Mouse (Mus musculus): ENCODE results near the gene Timm8a2. TPM values are rescaled to one million over a fixed set of nuclear protein-coding genes. Genes with fewer than 3 reads are reported as not detected.

Gene Timm8a2
- total and polyA plus RNA-seq, 3 experiments, result not detected

DNA sequence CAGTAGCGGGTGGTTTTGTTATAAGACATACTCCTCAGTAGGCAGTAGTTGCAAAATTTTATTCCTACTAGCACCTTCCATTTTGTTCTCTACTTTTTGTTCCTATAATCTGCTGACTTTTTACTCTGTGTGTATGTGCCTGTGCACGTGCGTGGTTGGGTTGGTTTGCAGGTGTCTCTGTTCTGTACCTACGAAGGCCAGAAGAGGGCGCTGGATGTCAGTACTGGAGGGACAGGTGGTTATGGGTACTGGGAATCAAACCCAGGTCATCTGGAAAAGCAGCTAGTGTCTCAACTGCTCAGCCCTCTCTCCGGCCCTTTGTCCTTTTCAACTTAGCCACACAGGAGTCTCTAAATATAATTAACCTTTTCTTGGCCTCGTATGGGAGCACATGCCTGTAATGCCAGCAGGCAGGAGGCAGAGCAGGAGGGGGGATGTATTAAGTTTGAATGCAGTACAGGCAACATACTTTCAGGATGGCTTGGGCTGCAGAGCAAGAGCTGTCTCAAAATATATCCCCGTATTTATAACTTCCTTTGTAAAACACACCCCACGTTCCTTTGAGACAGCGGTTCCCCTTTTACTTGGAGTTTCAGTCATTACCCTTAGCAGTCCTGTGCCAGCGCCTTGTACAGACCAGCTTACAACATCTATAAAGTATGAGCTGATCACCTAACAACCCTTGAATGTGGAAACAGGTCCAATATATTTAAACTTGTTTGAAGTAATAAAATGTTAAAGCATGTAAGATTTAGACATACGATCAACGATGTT, 4.6 kb downstream of the Timm8a2 start:
- TF ChIP-seq POLR2A (IDR thresholded peaks at IDR 0.05; ENCODE audit: insufficient read depth, low read depth, low read length) (no peak), EP300 (IDR thresholded peaks at IDR 0.05; ENCODE audit: insufficient read depth, low read depth, low read length) (no peak), CTCF (IDR thresholded peaks at IDR 0.05) (no peak)
- Histone ChIP-seq H3K4me1 (ENCODE audit: control insufficient read depth, insufficient read depth, low read length) (no peaks in the 10 kb centered on the region; the same call in 1 of the 2 replicates), H3K4me3 (no peak overlapping the region), H3K79me2 (replicated peaks; ENCODE audit: control insufficient read depth, insufficient read depth, low read length) (no peaks in the 10 kb centered on the region), H3K27me3 (ENCODE audit: control insufficient read depth, insufficient read depth, low read length) (no peaks in the 10 kb centered on the region), H3K27ac (no peak overlapping the region), H3K36me3 (ENCODE audit: control insufficient read depth, insufficient read depth, low read length) (no peaks in the 10 kb centered on the region), H3K9ac (ENCODE audit: low read depth, low read length) (no peak overlapping the region)
- no peak for DNase-seq
- WGBS, result 87% methylated on average over 13 of the region's 13 CpGs
- intact Hi-C loops (cut with DNase I), result no loop called here

DNA sequence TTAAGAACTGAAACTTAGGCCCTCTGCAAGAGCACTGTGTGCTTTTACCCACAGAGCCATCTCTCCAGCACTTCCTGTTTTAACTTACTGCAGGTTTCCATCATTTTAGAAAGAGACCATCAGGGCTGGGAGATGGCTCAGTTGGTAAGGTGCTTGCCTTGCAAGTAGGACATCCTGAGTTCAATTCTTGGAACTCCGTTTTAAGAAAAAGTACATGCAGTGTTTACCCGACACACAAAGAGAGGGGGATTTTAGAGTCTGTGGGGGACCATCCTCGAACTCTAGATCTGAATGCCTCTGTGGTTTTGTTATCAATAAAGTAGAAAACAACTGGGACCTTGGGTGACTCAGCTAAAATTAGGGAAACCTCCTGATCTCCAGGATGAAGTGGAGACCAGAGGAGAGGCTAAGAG, 6.9 kb downstream of the Timm8a2 start:
- no peak overlapping the region for H3K27ac ChIP-seq
- no peaks in the 10 kb centered on the region for H3K36me3 ChIP-seq (ENCODE audit: control insufficient read depth, insufficient read depth, low read length)
- DNase-seq, result no peak
- H3K4me1 ChIP-seq (ENCODE audit: control insufficient read depth, insufficient read depth, low read length), result no peaks in the 10 kb centered on the region; the same call in 1 of the 2 replicates
- intact Hi-C loops (cut with DNase I), result no loop called here
- no peak for TF ChIP-seq CTCF (IDR thresholded peaks at IDR 0.05)
- no peak for TF ChIP-seq POLR2A (IDR thresholded peaks at IDR 0.05; ENCODE audit: insufficient read depth, low read depth, low read length)
- TF ChIP-seq EP300 (IDR thresholded peaks at IDR 0.05; ENCODE audit: insufficient read depth, low read depth, low read length), result no peak
- H3K27me3 ChIP-seq (ENCODE audit: control insufficient read depth, insufficient read depth, low read length), result no peaks in the 10 kb centered on the region
- WGBS, result 89% methylated on average over 3 of the region's 3 CpGs
- H3K9ac ChIP-seq (ENCODE audit: low read depth, low read length), result no peak overlapping the region
- no peaks in the 10 kb centered on the region for H3K79me2 ChIP-seq (replicated peaks; ENCODE audit: control insufficient read depth, insufficient read depth, low read length)
- no peak overlapping the region for H3K4me3 ChIP-seq

DNA sequence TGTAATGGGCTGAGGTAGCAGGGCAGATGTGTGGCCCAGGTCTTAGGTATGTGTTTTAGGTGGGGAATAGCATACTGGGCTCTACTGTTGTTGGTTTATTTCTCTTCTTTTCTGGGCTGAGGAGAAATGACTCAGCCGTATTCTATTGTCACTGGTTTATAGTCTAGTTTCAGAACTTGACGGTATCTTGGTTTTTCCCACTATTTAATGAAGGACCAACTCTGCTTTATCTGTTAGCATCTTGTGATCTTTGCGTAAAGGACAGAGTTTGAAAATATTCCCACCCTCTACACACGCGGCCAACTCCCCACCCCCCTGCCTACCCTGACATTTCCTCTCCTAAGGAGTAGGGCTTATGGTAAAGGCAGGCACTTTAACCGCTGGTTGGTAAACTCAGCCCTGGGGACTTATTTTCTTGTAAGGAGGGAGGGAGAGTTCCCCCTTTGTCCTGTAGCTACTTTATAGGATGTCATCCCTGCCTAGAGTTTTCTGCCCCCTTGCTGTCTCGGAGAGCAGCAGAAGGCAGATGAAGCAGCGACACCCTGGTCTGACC, 7.7 kb downstream of the Timm8a2 start:
- Histone ChIP-seq H3K79me2 (replicated peaks; ENCODE audit: control insufficient read depth, insufficient read depth, low read length) (no peaks in the 10 kb centered on the region), H3K27me3 (ENCODE audit: control insufficient read depth, insufficient read depth, low read length) (no peaks in the 10 kb centered on the region), H3K9ac (ENCODE audit: low read depth, low read length) (no peak overlapping the region), H3K4me3 (no peak overlapping the region), H3K27ac (no peak overlapping the region), H3K36me3 (ENCODE audit: control insufficient read depth, insufficient read depth, low read length) (no peaks in the 10 kb centered on the region), H3K4me1 (ENCODE audit: control insufficient read depth, insufficient read depth, low read length) (no peaks in the 10 kb centered on the region; the same call in 1 of the 2 replicates)
- 72% methylated on average over 8 of the region's 8 CpGs for WGBS
- TF ChIP-seq CTCF (IDR thresholded peaks at IDR 0.05) (no peak), EP300 (IDR thresholded peaks at IDR 0.05; ENCODE audit: insufficient read depth, low read depth, low read length) (no peak), POLR2A (IDR thresholded peaks at IDR 0.05; ENCODE audit: insufficient read depth, low read depth, low read length) (no peak)
- intact Hi-C loops (cut with DNase I), result no loop called here
- no peak for DNase-seq

DNA sequence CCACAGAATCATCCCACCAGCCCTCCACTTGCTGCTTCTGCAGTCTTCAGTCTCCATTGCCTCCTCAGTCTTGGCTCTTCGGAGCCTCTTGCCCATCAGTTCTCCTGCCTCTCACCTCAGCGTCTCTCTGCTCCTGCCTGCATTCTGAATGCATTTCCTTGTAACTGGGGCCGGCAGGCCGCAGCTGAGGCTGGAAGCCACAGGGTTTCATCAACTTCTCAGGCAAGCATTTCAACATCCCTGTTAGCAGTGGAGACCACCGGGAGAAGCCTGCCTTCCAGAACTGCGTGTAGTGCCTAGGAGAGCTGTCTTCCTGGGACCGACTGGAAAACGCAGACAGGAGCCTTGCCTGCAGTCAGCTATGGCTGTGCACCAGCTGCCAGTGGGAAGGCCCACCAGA, 13.3 kb downstream of the Timm8a2 start:
- 88% methylated on average over 8 of the region's 8 CpGs for WGBS
- no peak overlapping the region for H3K27ac ChIP-seq
- no peak overlapping the region for H3K4me3 ChIP-seq
- H3K79me2 ChIP-seq (replicated peaks; ENCODE audit: control insufficient read depth, insufficient read depth, low read length), result no peaks in the 10 kb centered on the region
- H3K27me3 ChIP-seq (ENCODE audit: control insufficient read depth, insufficient read depth, low read length), result no peaks in the 10 kb centered on the region
- H3K9ac ChIP-seq (ENCODE audit: low read depth, low read length), result no peak overlapping the region
- DNase-seq, result no peak
- intact Hi-C loops (cut with DNase I), result no loop called here
- H3K36me3 ChIP-seq (ENCODE audit: control insufficient read depth, insufficient read depth, low read length), result no peaks in the 10 kb centered on the region
- no peaks in the 10 kb centered on the region for H3K4me1 ChIP-seq (ENCODE audit: control insufficient read depth, insufficient read depth, low read length)
- TF ChIP-seq CTCF (IDR thresholded peaks at IDR 0.05), result no peak

DNA sequence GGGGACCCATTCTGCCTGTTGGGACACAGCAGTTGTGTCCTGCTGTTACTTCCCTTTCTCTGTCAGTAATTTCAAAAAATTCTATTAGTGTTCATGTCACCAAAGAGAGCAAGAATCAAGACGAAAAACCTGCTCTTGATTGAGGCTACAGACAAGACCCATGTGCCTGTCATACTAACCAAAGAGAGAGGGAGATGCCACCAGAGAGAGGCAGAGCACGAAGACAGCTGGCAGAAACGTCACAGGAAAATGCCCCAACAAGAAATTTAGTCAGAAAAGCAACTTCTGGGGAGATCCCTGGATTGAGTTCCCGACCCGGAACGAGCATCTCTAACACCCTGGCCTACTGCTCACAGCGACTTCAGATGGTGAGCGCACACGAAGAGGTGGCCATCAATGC, 14.3 kb downstream of the Timm8a2 start:
- no peak for DNase-seq
- H3K4me1 ChIP-seq (ENCODE audit: control insufficient read depth, insufficient read depth, low read length), result no peaks in the 10 kb centered on the region
- no peaks in the 10 kb centered on the region for H3K79me2 ChIP-seq (replicated peaks; ENCODE audit: control insufficient read depth, insufficient read depth, low read length)
- no peak overlapping the region for H3K27ac ChIP-seq
- H3K36me3 ChIP-seq (ENCODE audit: control insufficient read depth, insufficient read depth, low read length), result no peaks in the 10 kb centered on the region
- intact Hi-C loops (cut with DNase I), result no loop called here
- H3K9ac ChIP-seq (ENCODE audit: low read depth, low read length), result no peak overlapping the region
- H3K27me3 ChIP-seq (ENCODE audit: control insufficient read depth, insufficient read depth, low read length), result no peaks in the 10 kb centered on the region
- TF ChIP-seq POLR2A (IDR thresholded peaks at IDR 0.05; ENCODE audit: insufficient read depth, low read depth, low read length) (no peak), EP300 (IDR thresholded peaks at IDR 0.05; ENCODE audit: insufficient read depth, low read depth, low read length) (no peak), CTCF (IDR thresholded peaks at IDR 0.05) (no peak)
- H3K4me3 ChIP-seq, result no peak overlapping the region
- 86% methylated on average over 9 of the region's 9 CpGs for WGBS

DNA sequence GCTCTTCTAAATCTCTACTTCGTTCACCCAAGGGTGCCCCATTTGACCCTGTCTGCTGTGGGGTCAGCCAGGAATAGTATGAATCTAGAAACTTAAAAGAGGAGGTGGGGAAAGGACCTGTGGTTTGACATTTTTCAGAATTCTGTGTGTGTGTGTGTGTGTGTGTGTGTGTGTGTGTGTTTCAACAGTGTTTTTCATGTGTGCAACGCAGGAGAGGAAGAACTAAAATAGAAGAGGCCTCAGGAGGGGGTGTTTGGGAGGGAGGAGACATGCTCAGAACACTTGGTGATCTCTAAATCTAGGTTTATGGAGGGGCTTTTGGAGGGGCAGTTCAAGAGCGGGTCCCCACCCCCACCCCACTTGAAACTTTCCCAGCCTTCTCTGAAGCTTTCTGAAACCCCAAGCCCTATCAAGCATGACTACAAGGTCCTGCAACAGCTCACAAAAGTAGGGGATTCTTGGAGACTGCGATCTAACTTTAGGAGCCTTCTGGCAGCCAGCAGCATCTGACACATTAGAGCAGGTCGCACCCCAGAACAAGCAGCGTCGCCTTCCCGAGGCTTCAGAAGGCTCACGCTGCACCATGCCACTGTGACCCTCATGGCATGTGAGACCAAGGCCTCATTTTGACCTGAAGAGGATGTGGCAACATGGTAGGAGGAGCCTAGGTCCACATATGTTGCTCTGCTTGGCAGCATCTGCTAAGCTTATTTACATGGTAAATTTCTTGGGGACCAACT, 18.6 kb downstream of the Timm8a2 start:
- Histone ChIP-seq H3K36me3 (ENCODE audit: control insufficient read depth, insufficient read depth, low read length) (no peaks in the 10 kb centered on the region), H3K9ac (ENCODE audit: low read depth, low read length) (no peak overlapping the region), H3K27me3 (ENCODE audit: control insufficient read depth, insufficient read depth, low read length) (no peaks in the 10 kb centered on the region), H3K27ac (no peak overlapping the region), H3K4me3 (no peak overlapping the region), H3K79me2 (replicated peaks; ENCODE audit: control insufficient read depth, insufficient read depth, low read length) (no peaks in the 10 kb centered on the region), H3K4me1 (ENCODE audit: control insufficient read depth, insufficient read depth, low read length) (no peaks in the 10 kb centered on the region)
- DNase-seq, result no peak
- no peak for TF ChIP-seq POLR2A (IDR thresholded peaks at IDR 0.05; ENCODE audit: insufficient read depth, low read depth, low read length)
- TF ChIP-seq EP300 (IDR thresholded peaks at IDR 0.05; ENCODE audit: insufficient read depth, low read depth, low read length), result no peak
- no peak for TF ChIP-seq CTCF (IDR thresholded peaks at IDR 0.05)
- intact Hi-C loops (cut with DNase I), result no loop called here
- 82% methylated on average over 9 of the region's 9 CpGs for WGBS

Data from heart, adult 2 months (tissue).